Mouse (Mus musculus) embryo, embryonic 9.5 days (tissue): ENCODE results near the gene Il22.
"Not testable (repeated sequence)": the region's sequence is repeated elsewhere in the genome, so short reads cannot be mapped to it uniquely, and the experiment has no call there.

Experiments used
- DNase-seq: peaks from one replicate; pipeline ENCODE4 v3.0.0-alpha.2; 2017; ENCODE audit errors: extremely low spot score

The Il22 gene

DNA sequence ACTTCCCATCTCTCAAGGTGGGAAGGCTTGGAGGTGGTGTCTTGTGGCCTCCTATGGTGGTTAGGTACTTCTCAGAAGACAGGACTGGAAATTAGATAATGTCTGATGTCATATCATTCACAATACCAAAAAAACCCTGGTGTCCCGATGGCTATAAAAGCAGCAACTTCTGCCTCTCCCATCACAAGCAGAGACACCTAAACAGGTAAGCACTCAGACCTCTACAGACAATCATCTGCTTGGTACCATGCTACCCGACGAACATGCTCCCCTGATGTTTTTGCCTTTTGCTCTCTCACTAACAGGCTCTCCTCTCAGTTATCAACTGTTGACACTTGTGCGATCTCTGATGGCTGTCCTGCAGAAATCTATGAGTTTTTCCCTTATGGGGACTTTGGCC is at the start of gene Il22:
Gene Il22, plus strand, starts transcription at position 301 of the 400 bp plus-strand sequence.
- DNase-seq = no peak

DNA sequence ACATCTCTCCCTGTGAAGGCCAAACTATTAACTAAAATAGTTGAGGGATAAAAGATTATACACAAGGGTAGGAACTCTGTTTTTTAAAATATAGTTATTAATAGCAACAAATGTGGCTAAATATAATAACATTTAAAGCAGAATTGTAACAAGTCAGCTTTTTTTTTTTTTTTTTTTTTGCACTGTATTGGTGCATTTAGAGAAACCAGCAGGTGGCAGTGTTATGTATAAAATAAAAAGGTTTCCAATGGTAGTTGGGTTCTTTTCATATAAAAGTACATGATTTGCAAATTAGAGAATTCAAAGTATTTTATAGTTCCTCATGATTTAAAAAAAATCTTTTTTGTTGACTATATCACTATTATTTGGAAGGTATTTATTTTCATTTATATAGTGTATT is 48.8 kb upstream of the Il22 start:
- DNase-seq = no peak

DNA sequence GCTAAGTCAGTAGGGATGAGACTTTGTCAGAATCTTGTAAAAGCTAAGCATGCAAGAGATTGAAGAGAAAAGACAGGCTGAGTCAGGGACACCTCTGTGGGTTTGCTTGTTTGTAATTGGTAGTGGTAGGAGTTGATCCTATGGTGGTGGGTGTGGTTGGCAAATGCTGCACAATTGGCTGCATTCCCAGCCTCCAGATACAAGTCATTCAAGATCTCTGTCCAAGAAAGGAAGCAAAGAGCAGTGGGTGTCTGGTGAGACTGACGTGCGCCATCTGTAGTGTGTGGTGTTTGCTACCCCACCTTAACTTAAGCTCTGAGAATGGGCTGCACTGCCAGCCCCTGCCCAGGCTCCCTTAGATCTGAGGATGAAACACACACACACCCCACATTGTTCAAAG is 43.6 kb upstream of the Il22 start:
- DNase-seq = no peak

DNA sequence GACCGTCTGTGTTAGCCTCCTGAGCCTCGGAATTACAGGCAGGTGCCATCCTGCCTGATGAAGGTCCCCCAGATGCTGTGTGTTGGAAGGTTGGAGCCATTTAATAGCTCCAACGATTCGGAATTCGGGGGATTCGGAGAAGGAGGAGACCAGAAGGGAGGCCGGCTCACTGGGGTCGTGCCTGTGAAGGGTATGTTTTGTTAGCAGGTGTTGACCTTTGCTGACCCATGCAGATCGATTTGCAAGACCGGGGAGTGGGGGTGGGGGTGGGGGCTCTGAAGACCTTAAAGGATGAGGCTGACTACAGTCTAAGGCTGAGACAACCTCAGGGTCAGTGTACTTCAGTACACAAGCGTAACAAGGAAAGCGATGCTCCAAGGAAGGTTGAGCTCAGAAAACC is 35.5 kb upstream of the Il22 start:
- DNase-seq = peak; percentile 12

DNA sequence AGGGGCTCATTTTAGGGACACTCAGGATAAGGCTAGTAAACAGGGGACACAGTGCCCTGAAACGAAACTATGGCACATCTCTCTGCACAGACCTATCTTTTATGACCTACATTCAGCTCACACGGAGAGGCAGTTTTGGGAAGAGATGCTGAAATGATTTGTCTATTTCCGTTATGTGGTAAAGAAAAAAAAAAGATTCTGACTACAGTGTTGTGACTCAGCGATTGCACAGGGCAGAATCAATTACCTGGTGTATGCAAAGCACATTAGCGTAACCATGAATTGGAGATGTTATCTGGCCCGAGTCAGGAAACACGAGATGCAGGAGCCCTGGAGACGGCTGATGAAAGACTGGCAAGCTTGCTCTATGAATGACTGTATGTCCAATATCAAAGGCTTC is 32.3 kb upstream of the Il22 start:
- no peak for DNase-seq

DNA sequence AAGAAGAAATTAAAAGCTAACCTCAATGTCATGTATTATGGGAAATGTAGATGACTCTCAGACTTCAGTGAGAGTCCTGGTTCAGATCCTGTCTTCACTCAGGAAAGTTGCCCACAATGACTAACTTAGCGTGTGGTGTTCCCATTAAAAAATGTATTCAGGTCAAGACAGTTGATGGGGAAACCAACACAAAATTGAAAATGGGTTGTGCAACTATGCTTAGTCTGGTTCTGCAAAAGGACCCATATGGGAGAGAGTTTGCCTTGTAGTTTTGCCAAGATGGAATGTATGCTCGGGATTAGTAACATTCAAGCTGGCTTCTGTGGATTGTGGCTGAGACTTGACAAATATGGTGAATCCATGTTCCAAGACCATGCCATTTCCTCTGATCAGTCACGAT is 31.9 kb upstream of the Il22 start:
- no peak for DNase-seq

DNA sequence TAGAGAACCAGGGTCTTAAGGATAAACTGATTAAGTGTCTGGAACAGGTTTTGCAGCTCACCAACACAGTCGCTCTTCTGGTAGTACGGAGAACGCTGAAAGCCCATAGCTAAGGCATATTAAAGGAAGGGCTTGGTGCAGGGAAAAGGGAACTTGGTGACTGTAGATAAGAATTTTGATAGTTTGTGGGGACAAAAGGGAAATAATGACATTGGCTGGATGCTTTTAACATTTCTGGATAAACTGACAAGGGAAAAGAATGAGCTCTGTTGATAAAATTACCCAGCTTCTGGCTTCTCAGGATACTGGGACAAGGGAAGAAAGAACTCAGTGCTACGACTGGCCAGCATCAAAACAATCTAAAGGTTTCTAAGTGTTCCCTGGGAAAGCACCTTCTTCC is 29.2 kb upstream of the Il22 start:
- not testable (repeated sequence) for DNase-seq

DNA sequence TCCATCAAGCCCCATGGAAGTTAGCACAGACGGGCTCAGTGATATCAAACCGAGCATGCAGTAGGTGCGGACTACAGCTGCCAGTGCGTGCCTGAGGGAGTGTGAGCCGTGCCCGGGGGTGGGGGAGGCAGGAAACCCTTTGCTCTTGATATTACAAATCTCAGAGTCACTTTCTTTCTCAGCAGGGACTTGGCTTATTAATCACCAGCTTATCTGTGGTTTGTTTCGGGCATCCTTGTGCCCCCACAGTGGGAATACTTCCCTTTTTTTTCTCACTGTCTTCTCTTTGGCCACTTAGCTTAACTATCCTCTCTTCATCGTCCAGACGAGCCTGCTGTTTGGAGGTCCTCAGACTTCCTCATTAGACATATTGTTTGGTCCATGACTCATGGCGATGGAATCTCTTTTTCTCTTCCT is 26.0 kb upstream of the Il22 start:
- no peak for DNase-seq

DNA sequence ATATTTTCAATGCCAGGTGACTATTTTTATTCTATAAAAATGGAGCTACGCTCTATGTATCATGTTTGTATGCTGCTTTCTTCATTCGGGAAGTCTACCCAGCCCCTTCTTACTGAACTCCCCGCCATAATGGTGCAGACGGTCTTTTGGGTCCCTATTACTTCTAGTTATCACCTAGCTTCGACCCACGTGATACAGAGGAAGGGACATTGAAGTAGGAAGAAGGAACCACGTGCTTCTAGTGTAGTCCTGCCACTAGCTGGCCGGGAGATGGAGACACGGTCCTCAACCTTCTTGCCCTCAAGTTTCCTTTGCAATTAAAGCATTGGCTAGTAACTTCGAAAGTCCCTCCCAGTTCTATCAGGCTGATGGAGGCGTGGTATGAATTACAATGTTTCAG is 25.5 kb upstream of the Il22 start:
- DNase-seq = no peak

DNA sequence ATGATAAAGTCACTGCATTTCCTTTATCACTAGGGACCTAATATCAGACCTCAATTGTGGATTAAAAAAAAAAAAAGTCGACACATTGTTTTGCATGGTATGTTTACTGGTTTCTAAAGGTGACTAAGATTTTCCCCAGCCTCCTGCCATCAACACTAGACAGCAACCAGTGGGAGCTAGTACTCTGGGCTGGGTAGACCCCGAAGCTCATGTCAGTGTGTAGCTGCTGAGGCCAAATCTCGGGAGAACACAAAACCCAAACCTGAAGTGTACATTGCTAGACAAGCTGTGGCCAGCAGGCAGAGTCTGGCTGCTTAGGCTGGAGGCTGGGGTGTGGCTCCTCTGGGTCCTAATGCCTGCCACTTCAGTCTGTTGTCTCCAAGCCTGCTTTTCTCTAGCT is 9.6 kb upstream of the Il22 start:
- DNase-seq = not testable (repeated sequence)

DNA sequence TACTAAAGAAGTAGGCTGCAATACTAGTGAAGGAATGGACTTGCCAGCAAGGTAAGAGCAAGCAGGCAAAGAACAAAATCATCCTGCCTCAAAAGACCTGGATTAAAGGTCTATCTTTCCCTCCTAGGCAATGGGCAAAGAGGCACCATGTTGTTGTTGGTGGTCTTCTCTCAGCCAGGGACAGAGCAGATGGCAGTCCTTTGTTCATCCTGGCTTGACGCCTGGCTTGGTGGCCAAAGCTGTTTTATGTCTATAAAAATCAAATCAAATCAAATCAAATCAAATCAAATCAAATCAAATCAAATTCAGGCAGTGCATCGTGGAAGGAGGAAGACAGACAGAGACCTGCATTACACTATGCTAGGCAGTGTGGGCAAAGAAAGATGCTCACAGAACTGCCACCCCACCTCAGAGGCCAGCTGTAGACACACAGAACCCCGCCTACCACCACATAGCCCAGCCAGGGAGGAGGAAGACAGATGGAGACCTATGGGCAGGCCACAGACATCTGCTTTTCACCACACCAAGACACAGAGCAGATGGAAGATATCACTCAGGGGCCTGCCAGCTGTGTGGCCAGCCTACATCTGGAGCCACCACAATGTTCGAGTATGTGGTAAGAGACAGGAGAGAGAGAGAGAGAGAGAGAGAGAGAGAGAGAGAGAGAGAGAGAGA is 11.1 kb downstream of the Il22 start:
- DNase-seq = not testable (repeated sequence)

DNA sequence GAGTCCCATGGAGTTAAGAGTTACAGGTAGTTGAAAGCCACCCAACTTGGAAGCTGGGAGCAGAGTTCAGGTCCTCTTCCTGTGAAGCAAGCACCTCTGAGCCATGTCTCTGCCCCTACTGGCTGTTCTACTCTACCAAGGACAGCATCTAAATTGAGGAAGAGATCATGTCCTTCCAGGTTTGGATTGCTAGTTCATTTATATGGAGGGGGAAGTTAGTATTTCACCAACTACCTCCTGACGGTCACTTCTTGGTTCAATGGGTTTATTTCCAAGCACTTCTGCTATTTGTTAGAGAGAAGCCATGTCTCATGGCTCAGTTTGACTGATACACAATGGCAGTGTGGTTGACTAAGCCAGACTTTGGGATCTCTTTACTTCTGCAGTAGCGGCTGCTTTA is 22.9 kb downstream of the Il22 start:
- not testable (repeated sequence) for DNase-seq

DNA sequence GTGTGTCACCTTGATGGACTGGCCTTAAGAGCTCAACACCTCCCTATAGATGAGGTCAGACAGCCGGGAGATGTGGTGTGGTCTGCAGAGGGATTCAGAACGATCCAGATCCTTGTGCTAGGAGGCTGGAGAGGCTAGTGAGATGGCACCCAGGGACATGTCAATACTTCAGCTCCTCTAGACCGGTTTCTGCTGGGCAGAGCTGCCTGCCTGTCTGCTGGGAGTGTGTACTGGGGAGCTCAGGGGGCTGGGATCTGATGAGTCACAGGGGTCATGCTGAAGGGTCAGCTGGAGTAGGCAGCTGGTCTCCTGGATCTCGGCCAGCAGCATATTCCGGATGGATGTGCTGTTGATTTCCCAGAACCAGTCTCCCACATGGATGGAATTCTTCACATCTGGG is 27.9 kb downstream of the Il22 start:
- DNase-seq = not testable (repeated sequence)

DNA sequence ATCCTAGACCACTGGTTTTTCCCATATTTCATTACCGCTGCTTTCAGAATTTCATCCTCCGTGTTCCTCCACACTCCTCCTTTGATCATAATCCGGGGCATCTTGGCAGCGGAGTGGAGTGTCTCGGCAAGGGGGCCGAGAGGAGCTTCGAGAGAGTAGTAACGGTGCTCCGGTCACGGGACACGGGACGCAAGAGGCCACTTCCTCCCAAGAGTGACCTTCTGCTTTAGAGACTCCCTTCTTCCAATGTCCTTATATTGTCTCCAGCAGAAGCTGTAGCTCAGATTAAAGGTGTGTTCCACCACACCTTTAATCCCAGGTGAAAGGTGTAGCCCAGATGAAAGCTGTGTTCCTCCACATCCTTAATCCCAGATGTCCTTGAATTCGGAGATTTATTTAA is 35.9 kb downstream of the Il22 start, which contains the start of gene Gm32717:
Gene Gm32717, minus strand, starts transcription at position 101 of the 400 bp plus-strand sequence.
- DNase-seq = not testable (repeated sequence)

DNA sequence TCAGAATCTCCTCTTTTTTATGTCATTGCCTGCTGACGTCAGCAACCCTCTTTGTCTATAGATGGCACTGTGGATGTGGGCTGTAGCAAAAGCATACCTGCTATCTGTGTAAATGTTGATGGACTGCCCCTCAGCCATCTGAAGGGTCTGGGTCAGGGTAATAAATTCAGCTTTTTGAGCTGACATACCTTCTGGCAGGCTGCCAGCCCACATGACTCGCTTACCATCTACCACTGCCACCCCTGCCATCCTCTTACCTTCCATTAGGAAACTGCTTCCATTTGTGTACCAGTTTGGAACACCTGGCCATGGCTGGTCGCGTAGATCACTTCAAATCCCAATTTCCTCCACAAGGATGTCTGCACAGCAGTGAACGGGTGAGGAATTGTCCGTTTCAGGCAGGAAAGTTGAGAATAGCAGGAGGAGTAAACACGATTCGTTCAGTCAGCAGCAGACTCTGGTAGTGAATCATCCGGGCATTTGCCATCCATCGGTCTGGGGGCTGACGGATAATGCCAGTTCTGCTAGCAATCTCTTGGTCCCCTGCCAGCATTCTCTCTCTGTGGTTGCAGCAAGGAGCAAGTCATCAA is 44.4 kb downstream of the Il22 start:
- DNase-seq = not testable (repeated sequence)

DNA sequence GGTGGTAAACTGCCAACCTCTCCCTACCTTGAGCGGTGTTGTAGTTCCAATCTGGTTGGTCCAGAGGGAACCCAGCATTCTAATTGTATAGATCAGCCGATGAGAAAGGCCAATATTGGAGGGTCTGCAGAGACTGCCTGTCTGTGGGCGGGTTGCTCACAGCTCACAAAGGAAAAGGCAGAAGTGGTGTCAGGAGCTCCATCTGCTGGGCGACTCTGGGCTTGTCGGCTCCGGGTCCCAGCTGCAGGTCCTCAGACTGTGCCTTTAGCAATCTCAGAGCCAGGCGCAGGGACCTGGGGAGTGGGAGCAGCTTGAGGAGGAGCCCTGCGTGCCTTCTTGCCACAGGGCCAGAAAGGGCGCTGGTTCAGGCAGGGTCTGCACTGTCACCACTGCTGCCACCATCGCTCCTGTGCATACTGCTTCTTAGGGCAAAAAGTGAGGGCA is 46.1 kb downstream of the Il22 start:
- DNase-seq = peak; percentile 59

DNA sequence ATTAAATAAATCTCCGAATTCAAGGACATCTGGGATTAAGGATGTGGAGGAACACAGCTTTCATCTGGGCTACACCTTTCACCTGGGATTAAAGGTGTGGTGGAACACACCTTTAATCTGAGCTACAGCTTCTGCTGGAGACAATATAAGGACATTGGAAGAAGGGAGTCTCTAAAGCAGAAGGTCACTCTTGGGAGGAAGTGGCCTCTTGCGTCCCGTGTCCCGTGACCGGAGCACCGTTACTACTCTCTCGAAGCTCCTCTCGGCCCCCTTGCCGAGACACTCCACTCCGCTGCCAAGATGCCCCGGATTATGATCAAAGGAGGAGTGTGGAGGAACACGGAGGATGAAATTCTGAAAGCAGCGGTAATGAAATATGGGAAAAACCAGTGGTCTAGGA is 53.6 kb downstream of the Il22 start, which contains the start of gene Gm32802:
Gene Gm32802, plus strand, starts transcription at position 301 of the 400 bp plus-strand sequence.
- not testable (repeated sequence) for DNase-seq
